Mouse (Mus musculus) hindbrain, embryonic 13.5 days (tissue): ENCODE data around the gene Mt3. TPM values are rescaled to one million over a fixed set of nuclear protein-coding genes. Genes with fewer than 3 reads are reported as not detected.

ENCODE experiments used
- ATAC-seq: fragments of 200-750 bp; cut with Nextera tagmentation; 2 replicates; pipeline ENCODE4 v1.8.0; 2017; ENCODE audit warnings: moderate TSS enrichment; ENCODE audit not compliant: low FRiP score
- H3K27ac ChIP-seq: fragments of 300-500 bp; sonication (generic); 2 replicates; pipeline ENCODE4 v1.5.1; 2015; ENCODE audit warnings: inconsistent platforms, mild to moderate bottlenecking, moderate library complexity
- H3K27me3 ChIP-seq: fragments of 300-500 bp; sonication (generic); 2 replicates; pipeline ENCODE4 v1.6.1; 2015; ENCODE audit warnings: mild to moderate bottlenecking, inconsistent platforms
- H3K36me3 ChIP-seq: fragments of 300-500 bp; sonication (generic); 2 replicates; pipeline ENCODE4 v1.6.1; 2015; ENCODE audit warnings: mild to moderate bottlenecking, inconsistent platforms
- H3K4me1 ChIP-seq: fragments of 300-500 bp; sonication (generic); replicated peaks from 2 replicates; pipeline ENCODE4 v1.6.1; 2015; ENCODE audit warnings: inconsistent platforms
- H3K4me2 ChIP-seq: fragments of 300-500 bp; sonication (generic); 2 replicates; pipeline ENCODE4 v1.6.1; 2015; ENCODE audit warnings: inconsistent platforms, mild to moderate bottlenecking, moderate library complexity
- H3K4me3 ChIP-seq: fragments of 300-500 bp; sonication (generic); 2 replicates; pipeline ENCODE4 v1.5.1; 2015; ENCODE audit warnings: mild to moderate bottlenecking, inconsistent platforms
- H3K9ac ChIP-seq: fragments of 300-500 bp; sonication (generic); 2 replicates; pipeline ENCODE4 v1.6.1; 2015; ENCODE audit warnings: mild to moderate bottlenecking, inconsistent platforms
- H3K9me3 ChIP-seq: fragments of 300-500 bp; sonication (generic); 2 replicates; pipeline ENCODE4 v1.6.1; 2016; ENCODE audit warnings: inconsistent platforms
- WGBS: fragments of 180-500 bp; shearing (Covaris S2); methylation state at CpG from one replicate; pipeline ENCODE4 v1.1.7; 2015; 5-methylcytosine and 5-hydroxymethylcytosine counted together
- polyA plus RNA-seq: library from polyadenylated mRNA; unstranded; fragments of >200 nt; fragmentation: Nextera tagmentation; extraction: Ambion mirVana; gene quantifications from 2 replicates; pipeline ENCODE4 v1.2.1, GENCODE M21; 2015

The Mt3 gene
- polyA plus RNA-seq: 119 and 130 TPM in 2 replicates

DNA sequence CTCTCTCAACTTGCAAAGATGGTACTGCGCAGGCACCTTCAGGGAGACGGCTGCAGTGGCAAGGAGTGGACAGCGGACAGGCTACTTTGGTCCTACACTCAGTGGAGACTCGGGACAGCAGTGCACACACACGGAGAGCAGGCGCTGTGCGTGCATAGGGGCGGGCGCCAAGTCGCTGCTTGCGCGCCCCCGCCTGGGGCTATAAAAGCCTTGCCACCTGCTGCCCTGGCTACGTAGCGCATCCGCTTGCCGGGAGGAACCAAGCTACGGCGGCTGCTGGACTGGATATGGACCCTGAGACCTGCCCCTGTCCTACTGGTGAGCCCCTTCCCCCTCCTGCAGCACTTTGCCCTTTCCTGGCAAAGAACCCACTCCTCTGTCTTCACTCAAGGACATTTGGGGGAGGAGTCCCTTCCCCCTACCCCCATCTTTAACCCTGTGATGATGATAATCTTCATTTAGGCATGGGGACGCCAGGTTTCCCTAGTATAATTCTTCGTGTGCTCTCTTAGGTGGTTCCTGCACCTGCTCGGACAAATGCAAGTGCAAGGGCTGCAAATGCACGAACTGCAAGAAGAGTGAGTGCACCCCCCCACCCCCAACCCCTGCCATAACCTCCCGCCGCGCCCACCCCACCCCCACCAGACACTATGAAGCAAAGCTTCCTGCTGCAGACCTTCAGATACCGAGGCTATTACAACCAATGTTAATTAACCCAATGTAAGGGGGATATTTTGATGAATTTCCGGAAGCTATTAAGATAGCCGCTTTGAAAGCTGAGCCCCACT is at the start of gene Mt3:
TSS of gene Mt3 (plus strand) at position 95 of the 788 bp plus-strand sequence.
- WGBS: 2% methylated on average over 29 of the region's 29 CpGs
- Histone ChIP-seq H3K9me3 (no peaks in the 10 kb centered on the region), H3K27ac (0 out of 2 replicates have a peak within 1 kb of the TSS, but pooled peaks have one; percentile 42), H3K9ac (peak within 1 kb of the TSS; percentile 64), H3K4me3 (peak within 1 kb of the TSS; percentile 47), H3K4me2 (peak within 1 kb of the TSS; percentile 75), H3K4me1 (peaks cover 24% of the 10 kb centered on the region), H3K27me3 (peaks cover 7% of the 10 kb centered on the region; the same call in 1 of the 2 replicates), H3K36me3 (no peaks in the 10 kb centered on the region)
- peak; percentile 85 for ATAC-seq

GRCm38 (mm10) chr8:94104146-94104545 is 48.3 kb upstream of the Mt3 start:
- WGBS: 55% methylated on average over 5 of the region's 5 CpGs
- ATAC-seq: no peak
- H3K27ac ChIP-seq: no peak overlapping the region

GRCm38 (mm10) chr8:94107871-94108270 is 44.5 kb upstream of the Mt3 start:
- no peaks in the 10 kb centered on the region for H3K9me3 ChIP-seq
- no peak overlapping the region for H3K9ac ChIP-seq
- no peak overlapping the region for H3K4me2 ChIP-seq
- 81% methylated on average over 3 of the region's 3 CpGs for WGBS
- no peaks in the 10 kb centered on the region for H3K36me3 ChIP-seq
- no peak overlapping the region for H3K27ac ChIP-seq
- H3K27me3 ChIP-seq: no peaks in the 10 kb centered on the region
- no peaks in the 10 kb centered on the region for H3K4me1 ChIP-seq
- no peak overlapping the region for H3K4me3 ChIP-seq
- ATAC-seq: no peak

More at GRCm38 (mm10) chr8:94104146-94104545, 48.3 kb upstream of the Mt3 start:
- H3K9me3 ChIP-seq: no peaks in the 10 kb centered on the region
- H3K4me2 ChIP-seq: no peak overlapping the region
- H3K4me1 ChIP-seq: peaks cover under 1% of the 10 kb centered on the region
- H3K4me3 ChIP-seq: no peak overlapping the region
- no peaks in the 10 kb centered on the region for H3K36me3 ChIP-seq
- H3K27me3 ChIP-seq: no peaks in the 10 kb centered on the region
- H3K9ac ChIP-seq: no peak overlapping the region

DNA sequence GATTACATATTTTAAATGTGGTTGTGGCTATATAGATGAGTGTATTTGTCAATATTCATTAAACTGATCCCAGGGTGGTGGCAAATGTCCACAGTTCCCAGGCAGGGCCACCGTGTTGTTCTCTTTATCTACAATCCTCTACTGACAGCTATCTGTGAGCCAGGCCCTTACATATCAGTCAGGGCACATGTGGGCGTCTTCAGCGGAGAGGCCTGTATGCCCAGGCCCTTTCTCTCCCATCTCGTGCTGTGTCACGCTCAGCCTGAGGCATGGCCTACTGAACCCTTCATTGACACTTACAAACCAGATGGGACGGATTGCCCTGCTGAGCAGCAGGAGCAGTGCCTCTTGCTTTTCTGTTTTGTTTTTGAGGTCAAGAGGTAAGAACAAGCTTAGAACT is 43.0 kb upstream of the Mt3 start:
- WGBS: 61% methylated on average over 6 of the region's 6 CpGs
- H3K4me2 ChIP-seq: no peak overlapping the region
- no peaks in the 10 kb centered on the region for H3K36me3 ChIP-seq
- H3K27me3 ChIP-seq: no peaks in the 10 kb centered on the region
- ATAC-seq: no peak
- no peaks in the 10 kb centered on the region for H3K4me1 ChIP-seq
- H3K27ac ChIP-seq: no peak overlapping the region
- H3K4me3 ChIP-seq: no peak overlapping the region
- no peak overlapping the region for H3K9ac ChIP-seq
- no peaks in the 10 kb centered on the region for H3K9me3 ChIP-seq

- Histone ChIP-seq H3K4me3 (no peak overlapping the region), H3K27ac (no peak overlapping the region), H3K4me2 (no peak overlapping the region), H3K9ac (no peak overlapping the region), H3K9me3 (no peaks in the 10 kb centered on the region), H3K36me3 (no peaks in the 10 kb centered on the region), H3K4me1 (no peaks in the 10 kb centered on the region), H3K27me3 (no peaks in the 10 kb centered on the region)
- ATAC-seq: no peak
- WGBS: 70% methylated on average over 5 of the region's 5 CpGs
Measured at GRCm38 (mm10) chr8:94109835-94110234, 42.6 kb upstream of the Mt3 start.

- Histone ChIP-seq H3K4me1 (no peaks in the 10 kb centered on the region), H3K27ac (no peak overlapping the region), H3K9ac (no peak overlapping the region), H3K9me3 (no peaks in the 10 kb centered on the region), H3K36me3 (no peaks in the 10 kb centered on the region), H3K4me3 (no peak overlapping the region), H3K4me2 (no peak overlapping the region), H3K27me3 (no peaks in the 10 kb centered on the region)
- ATAC-seq: no peak
- 68% methylated on average over 6 of the region's 6 CpGs for WGBS
Measured at GRCm38 (mm10) chr8:94110526-94111177, 41.8 kb upstream of the Mt3 start.

GRCm38 (mm10) chr8:94113435-94113834 is 39.0 kb upstream of the Mt3 start:
- ATAC-seq: no peak

DNA sequence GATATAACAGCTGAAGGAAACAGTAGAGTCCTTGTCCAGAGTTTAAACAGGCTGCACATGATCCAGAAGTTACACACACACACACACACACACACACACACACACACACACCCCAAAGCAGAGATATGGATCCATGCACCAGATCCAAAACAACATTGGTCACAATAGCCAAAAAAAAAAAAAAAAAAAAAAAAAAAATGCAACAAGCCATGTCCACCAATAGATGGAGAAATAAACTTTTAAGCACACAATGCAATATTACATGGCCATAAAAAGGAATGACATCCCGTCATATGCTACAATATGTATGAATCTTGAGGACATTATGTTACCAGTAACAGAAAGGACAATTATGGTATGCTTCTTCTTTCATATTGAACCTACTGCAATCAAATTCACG is 38.4 kb upstream of the Mt3 start:
- WGBS: 85% methylated on average over 2 of the region's 2 CpGs
- no peak overlapping the region for H3K27ac ChIP-seq
- H3K4me3 ChIP-seq: no peak overlapping the region
- H3K27me3 ChIP-seq: no peaks in the 10 kb centered on the region
- H3K9ac ChIP-seq: no peak overlapping the region
- H3K4me1 ChIP-seq: peaks cover 5% of the 10 kb centered on the region
- no peaks in the 10 kb centered on the region for H3K9me3 ChIP-seq
- no peaks in the 10 kb centered on the region for H3K36me3 ChIP-seq
- H3K4me2 ChIP-seq: no peak overlapping the region
- no peak for ATAC-seq

More at GRCm38 (mm10) chr8:94113435-94113834, 39.0 kb upstream of the Mt3 start:
- Histone ChIP-seq H3K4me1 (no peaks in the 10 kb centered on the region; the same call in 1 of the 2 replicates), H3K4me3 (no peak overlapping the region), H3K4me2 (no peak overlapping the region), H3K9ac (no peak overlapping the region), H3K27me3 (no peaks in the 10 kb centered on the region), H3K9me3 (no peaks in the 10 kb centered on the region), H3K27ac (no peak overlapping the region), H3K36me3 (no peaks in the 10 kb centered on the region)
- 26% methylated on average over 1 of the region's 1 CpGs for WGBS

DNA sequence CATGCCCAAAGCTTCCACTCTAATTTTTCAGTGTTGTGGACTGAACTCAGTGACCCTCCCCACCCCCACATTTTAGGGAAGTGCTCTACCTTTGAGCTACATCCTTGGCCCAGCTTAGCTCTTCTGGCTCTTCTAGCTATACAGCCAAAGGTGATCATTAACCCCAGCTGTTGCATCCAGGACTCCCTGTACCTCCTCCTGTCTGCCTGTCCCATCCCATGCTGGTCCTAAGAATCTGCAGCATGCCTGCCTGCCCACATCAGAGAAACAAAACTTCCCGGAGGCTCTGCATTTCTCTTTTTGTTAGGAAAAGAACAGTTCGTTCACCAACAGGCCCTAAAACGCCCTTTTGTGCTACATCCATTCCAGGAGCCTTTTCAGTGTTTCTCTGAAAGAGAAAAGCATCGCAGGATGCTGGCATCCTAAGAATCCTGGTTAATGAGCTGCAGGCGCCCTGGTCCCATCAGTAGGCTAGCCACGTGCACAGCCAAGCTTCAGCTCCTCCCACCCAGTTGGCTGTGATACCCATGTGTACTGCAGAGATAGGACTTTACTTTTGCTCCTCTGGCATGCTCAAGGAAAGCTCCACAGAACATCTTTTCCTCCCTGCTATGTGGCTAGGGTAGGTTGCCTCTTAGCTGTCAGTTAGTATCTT is 33.5 kb upstream of the Mt3 start:
- ATAC-seq: peak; percentile 92
- peak overlapping the region; percentile 26; the same call in 1 of the 2 replicates for H3K9ac ChIP-seq
- WGBS: 3% methylated on average over 6 of the region's 6 CpGs
- H3K4me3 ChIP-seq: no peak overlapping the region
- H3K9me3 ChIP-seq: no peaks in the 10 kb centered on the region
- H3K27me3 ChIP-seq: no peaks in the 10 kb centered on the region
- peak overlapping the region; percentile 29; the same call in 1 of the 2 replicates for H3K4me2 ChIP-seq
- no peaks in the 10 kb centered on the region for H3K36me3 ChIP-seq
- H3K27ac ChIP-seq: peak overlapping the region; percentile 87
- peaks cover 18% of the 10 kb centered on the region for H3K4me1 ChIP-seq

DNA sequence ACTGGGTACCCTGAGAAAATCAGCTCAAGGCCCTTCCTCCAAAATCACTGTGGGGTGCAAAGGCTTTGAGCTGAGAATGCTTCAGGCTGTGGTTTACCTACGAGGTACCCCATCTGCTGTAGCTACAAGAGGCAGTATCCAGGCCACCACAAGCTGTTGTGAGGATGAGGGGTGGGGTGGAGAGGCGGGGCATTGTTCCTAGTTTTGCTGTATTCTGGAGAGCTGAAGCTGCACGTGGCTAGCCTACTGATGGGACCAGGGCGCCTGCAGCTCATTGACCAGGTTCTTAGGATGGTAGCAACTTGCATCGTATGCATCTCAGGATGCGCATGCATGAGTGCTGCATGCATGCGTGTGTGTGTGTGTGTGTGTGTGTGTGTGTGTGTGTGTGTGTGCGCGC is 30.8 kb upstream of the Mt3 start:
- WGBS: 76% methylated on average over 9 of the region's 9 CpGs
- ATAC-seq: no peak
- Histone ChIP-seq H3K9ac (no peak overlapping the region), H3K36me3 (no peaks in the 10 kb centered on the region), H3K4me3 (no peak overlapping the region), H3K27me3 (no peaks in the 10 kb centered on the region), H3K27ac (0 out of 2 replicates have a peak overlapping the region, but pooled peaks have one; percentile 3), H3K4me2 (no peak overlapping the region), H3K4me1 (peaks cover 21% of the 10 kb centered on the region), H3K9me3 (no peaks in the 10 kb centered on the region)

- H3K9me3 ChIP-seq: no peaks in the 10 kb centered on the region
- WGBS: 56% methylated on average over 8 of the region's 8 CpGs
Measured at GRCm38 (mm10) chr8:94122711-94123468, 29.5 kb upstream of the Mt3 start.

DNA sequence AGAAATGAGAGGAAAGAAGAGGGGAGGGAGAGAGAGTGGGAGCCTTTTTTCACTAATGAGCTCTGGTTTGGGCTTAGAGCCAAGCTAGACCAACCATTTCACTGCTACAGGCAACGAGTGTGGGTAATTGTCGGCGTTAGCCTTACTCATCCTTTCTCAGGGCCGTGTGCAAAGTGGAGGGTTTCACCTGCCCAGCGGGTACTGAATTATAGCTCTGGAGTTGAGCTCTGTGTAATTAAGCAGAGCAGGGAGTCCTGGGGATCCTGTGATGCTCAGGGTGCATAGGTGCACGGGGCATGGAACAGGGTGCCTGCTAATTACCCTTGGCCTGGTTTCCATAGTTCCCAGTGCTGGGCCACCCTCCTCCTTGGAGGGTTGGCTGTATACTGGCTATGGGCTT is 24.7 kb upstream of the Mt3 start:
- Histone ChIP-seq H3K9ac (no peak overlapping the region), H3K4me2 (no peak overlapping the region), H3K4me3 (no peak overlapping the region), H3K36me3 (no peaks in the 10 kb centered on the region), H3K27me3 (no peaks in the 10 kb centered on the region), H3K27ac (no peak overlapping the region), H3K9me3 (no peaks in the 10 kb centered on the region), H3K4me1 (peaks cover 11% of the 10 kb centered on the region)
- 54% methylated on average over 6 of the region's 6 CpGs for WGBS
- no peak for ATAC-seq

More at GRCm38 (mm10) chr8:94122711-94123468, 29.5 kb upstream of the Mt3 start:
- H3K27ac ChIP-seq: no peak overlapping the region
- no peak overlapping the region for H3K4me2 ChIP-seq
- no peaks in the 10 kb centered on the region for H3K36me3 ChIP-seq
- no peak for ATAC-seq
- no peak overlapping the region for H3K4me3 ChIP-seq
- H3K27me3 ChIP-seq: no peaks in the 10 kb centered on the region
- H3K9ac ChIP-seq: no peak overlapping the region; the same call in 1 of the 2 replicates
- peaks cover 24% of the 10 kb centered on the region for H3K4me1 ChIP-seq
